Mouse (Mus musculus) large intestine, adult 2 months (tissue): Measurements from ENCODE around the gene Rnf44. TPM values are rescaled to one million over a fixed set of nuclear protein-coding genes. Genes with fewer than 3 reads are reported as not detected.
A peak's percentile ranks its signal among the peaks of the same experiment; 100 is the strongest.

Experiments
- DNase-seq: peaks from one replicate; pipeline ENCODE4 v3.0.0-alpha.2; 2012; ENCODE audit warnings: low read depth, low spot score
- WGBS: fragments of 180-500 bp; shearing (Covaris S2); methylation state at CpG from one replicate; pipeline ENCODE4 v1.1.7; 2018; 5-methylcytosine and 5-hydroxymethylcytosine counted together
- polyA plus RNA-seq: library from polyadenylated mRNA; depleted of rRNA; stranded (reverse); fragments of >200 nt; gene quantifications from 2 replicates; pipeline ENCODE4 v1.2.3, GENCODE M21; 2012; rRNA removed

Rnf44 gene
- polyA plus RNA-seq: 91.2 and 122 TPM in 2 replicates

DNA sequence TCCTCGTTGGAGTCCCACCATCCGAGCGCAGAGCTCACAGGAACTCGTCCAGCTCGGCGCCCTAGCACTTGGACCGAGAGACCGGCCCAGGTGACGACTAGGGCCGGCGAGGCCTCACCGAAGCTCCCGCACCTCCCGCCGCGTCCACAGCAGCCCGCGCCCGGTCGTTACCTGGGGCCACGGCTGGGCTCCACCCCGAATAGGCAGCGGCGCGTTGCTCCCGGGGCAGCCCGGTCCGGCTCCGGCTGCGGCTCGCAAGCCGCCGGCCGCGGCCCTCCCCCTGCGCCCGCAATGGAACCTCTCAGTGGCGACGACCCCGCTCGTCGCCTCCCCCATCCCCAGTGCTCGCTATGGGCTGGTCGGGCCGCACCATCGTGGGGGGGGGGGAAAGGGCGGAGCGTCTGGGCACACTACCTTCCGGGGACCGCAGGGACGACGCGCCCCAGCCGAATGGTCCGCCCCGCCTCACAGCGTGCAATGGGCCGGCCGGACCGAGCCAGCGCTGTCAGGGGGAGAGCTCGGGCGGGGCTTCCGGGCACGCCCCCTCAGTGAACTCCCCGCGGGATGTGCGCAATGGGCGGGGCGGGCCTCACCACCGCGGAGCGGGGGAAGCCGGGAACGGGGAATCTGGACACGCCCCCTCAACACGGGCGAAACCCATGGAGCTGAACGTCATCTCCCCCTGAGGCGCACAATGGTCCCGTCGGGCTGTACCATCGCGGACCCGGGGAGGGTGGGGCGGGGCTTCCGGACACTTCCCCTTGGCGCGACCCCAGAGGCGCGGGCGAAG is at the start of gene Rnf44:
Rnf44 (minus strand) TSS at position 350 of the 790 bp plus-strand sequence.
- no peak for DNase-seq
- WGBS: under 1% methylated on average over 88 of the region's 92 CpGs

DNA sequence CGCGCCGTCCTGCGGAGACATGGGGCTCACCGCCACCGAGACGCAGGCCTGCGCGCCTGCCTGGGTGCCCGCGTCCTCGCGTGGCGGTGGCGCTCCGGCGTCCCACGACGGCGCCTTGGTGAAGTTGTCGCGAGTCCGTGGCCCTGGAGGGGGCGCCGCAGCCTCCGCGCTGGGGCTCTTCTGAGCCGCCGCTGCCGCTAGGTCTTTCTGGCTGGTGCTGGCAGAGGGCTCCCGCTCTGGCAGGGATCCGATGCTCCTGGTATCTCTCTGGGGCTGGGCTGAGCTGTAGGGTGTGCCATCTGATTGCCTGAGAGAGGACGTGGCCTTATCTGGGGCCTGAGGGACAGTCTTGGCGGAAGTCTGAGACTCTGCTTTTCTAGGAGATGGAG is 44.5 kb upstream of the Rnf44 start:
- no peak for DNase-seq
- WGBS: 5% methylated on average over 34 of the region's 34 CpGs

GRCm38 (mm10) chr13:54737488-54738212 is 43.9 kb upstream of the Rnf44 start:
- WGBS: 3% methylated on average over 86 of the region's 87 CpGs
- DNase-seq: no peak

- no peak for DNase-seq
- 27% methylated on average over 3 of the region's 3 CpGs for WGBS
Measured at GRCm38 (mm10) chr13:54736931-54737330, 43.2 kb upstream of the Rnf44 start.

DNA sequence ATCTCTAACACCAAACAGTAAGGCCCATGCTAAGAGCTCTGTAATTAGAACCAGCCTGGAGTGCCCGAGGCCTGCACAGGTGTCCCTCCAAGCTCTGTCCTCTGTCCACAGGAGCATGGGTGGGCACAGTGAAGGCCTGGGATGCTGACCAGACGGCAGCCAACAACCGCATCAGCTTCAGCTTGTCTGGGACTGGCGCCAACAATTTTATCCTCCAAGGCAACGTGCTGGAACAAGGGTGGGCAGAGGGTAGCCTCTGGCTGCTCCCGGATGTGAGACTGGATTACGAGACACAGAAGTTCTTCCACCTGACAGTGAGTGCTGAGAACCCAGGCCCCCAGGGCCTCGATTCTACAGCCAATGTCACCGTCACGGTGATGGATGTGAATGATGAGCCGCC is 32.4 kb upstream of the Rnf44 start:
- 69% methylated on average over 11 of the region's 11 CpGs for WGBS
- DNase-seq: no peak

DNA sequence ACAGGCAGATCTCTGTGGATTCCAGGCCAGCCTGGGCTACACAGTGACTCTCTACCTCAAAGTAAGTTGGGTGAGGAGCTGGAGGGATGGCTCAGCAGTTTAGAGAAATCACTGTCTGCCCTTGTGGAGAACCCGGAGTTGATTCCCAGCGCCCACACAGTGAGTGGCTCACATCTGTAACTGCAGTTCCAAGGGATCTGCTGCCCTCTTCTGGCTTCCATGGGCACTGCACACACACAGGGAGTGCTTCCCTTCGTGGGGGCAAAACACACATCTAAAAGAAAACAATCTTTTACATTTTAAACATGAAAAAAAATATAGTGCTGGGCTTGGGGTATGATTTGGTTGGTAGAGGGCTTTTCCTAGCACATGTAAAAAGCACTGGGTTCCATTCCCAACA is 29.4 kb upstream of the Rnf44 start:
- 93% methylated on average over 3 of the region's 3 CpGs for WGBS

GRCm38 (mm10) chr13:54716916-54717315 is 23.2 kb upstream of the Rnf44 start:
- no peak for DNase-seq
- WGBS: 8% methylated on average over 5 of the region's 5 CpGs

More for the DNA sequence above, 29.4 kb upstream of the Rnf44 start:
- no peak for DNase-seq

- DNase-seq: no peak
- WGBS: 27% methylated on average over 10 of the region's 10 CpGs
Measured at GRCm38 (mm10) chr13:54714996-54715395, 21.3 kb upstream of the Rnf44 start.

DNA sequence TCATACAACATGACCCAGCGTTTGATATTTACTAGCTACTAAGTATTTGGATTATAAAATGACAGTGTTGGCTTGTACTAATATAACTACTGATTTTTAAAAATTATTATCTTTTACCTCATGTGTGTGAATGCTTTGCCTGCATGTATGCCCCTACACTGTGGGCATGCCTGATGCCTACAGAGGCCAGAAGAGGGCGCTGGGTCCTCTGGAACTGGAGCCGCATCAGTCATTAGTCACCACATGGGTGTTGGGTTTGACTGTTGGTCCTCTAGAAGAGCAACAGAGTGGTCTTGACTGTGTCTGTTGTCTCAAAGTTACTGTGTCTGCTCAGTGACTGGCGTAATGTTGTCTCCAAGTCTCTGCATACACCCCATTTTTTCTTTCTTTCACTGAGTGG is 20.7 kb upstream of the Rnf44 start:
- no peak for DNase-seq
- WGBS: 59% methylated on average over 4 of the region's 4 CpGs

- DNase-seq: no peak
- 81% methylated on average over 3 of the region's 3 CpGs for WGBS
Measured at GRCm38 (mm10) chr13:54710866-54711265, 17.2 kb upstream of the Rnf44 start.

GRCm38 (mm10) chr13:54704890-54705289 is 11.2 kb upstream of the Rnf44 start:
- 15% methylated on average over 6 of the region's 6 CpGs for WGBS
- DNase-seq: peak; percentile 62

DNA sequence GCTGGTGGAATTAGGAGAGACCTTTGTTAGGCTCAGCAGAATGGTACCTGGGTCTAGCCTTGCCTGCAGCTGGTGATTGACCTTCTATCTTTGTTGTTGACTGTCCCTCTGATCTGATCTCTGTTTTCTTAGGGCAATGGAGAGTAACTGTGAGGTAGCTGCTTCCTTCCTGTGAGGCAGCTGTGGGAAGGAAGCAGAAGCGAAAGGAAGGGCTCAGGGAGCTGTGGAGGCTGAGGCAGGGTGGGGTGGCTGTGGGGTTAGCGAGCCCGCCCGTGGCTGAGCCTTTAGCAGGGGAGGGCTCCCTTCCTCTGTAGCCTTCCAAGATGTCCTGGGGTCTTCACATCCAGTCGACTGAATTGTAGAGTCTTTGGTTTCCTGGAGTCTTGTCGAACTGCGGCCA is 8.8 kb upstream of the Rnf44 start:
- no peak for DNase-seq
- 67% methylated on average over 7 of the region's 7 CpGs for WGBS

GRCm38 (mm10) chr13:54701243-54701642 is 7.5 kb upstream of the Rnf44 start, which contains the start of gene Cdhr2:
Gene Cdhr2, plus strand, starts transcription at chr13:54701461.
- no peak for DNase-seq
- WGBS: 22% methylated on average over 5 of the region's 5 CpGs

- WGBS: 79% methylated on average over 11 of the region's 11 CpGs
Measured at GRCm38 (mm10) chr13:54695479-54696230, 1.9 kb upstream of the Rnf44 start.

GRCm38 (mm10) chr13:54694348-54695060 is 797 bp upstream of the Rnf44 start:
- DNase-seq: no peak
- 6% methylated on average over 26 of the region's 26 CpGs for WGBS

More at GRCm38 (mm10) chr13:54695479-54696230, 1.9 kb upstream of the Rnf44 start:
- no peak for DNase-seq

DNA sequence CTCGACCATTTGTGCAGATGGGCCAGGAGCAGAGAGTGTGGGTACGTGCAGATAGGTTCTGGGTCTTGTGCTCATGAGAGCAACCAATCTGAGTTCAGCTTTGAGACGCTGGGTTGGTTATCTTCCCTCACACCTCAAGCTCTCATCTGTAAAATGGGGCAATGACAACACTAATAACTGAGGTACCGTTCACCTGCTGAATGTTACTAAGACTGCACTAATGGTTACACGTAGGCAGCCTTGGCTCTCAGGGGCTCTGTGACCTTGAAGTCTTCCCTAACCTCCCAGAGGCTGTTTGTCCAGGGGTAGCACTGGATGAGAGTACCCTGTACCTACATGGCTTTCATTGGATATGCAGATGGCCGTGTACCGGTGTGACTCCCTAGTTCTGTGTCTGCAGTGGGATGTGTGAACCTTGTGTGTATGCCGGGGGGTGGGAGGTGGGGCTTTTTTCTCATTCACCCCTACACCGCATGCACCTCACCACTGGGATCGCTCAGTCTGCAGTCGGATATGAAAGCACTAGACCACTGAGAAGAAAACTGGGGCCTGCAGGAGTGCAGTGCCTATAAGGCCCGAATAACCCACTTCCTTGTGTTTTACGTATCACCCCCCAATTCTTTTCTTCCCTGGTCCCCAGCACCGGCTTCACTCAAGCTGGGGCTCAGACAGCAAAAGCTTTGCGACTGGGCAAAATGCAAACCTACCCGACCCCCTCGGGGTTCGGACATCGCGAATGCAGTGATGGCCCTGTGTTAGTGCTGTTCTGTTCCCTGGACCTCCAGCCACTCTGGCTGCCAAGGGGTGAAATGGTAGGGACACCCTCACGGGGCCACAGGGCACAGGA is 773 bp downstream of the Rnf44 start:
- no peak for DNase-seq
- 3% methylated on average over 21 of the region's 21 CpGs for WGBS

GRCm38 (mm10) chr13:54691737-54692136 is 2.0 kb downstream of the Rnf44 start:
- DNase-seq: no peak

DNA sequence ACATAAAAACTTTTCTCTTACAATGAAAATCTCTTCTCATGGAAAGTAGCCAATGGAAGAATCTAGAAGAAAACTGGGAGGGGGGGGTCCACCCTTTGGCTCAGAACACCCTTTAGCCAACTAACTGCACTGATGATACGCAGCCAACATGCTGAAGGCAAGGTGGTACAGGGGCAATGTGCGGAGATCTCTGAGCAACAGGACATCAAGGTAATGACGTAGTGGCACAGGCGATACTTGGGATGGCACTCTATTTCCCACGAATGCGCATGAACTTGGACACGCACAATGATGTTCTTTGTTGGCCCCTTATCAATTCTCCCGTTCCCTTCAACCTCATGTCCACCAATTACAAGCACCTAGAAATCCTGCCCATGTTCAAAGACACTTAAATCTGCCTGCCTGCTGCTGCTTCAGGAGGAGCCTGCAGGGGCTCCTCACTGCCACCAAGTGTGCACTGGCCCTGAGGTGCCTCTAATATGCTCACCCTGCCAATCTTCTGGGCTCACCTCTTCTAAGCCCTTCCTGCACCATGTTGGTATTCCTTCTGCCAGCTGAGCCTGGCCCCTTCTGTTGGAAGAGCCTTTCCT is 3.5 kb downstream of the Rnf44 start:
- 86% methylated on average over 8 of the region's 8 CpGs for WGBS
- DNase-seq: no peak
